Mouse (Mus musculus) embryonic facial prominence, embryonic 11.5 days (tissue): ENCODE data around the gene Syce2. TPM values are rescaled to one million over a fixed set of nuclear protein-coding genes. Genes with fewer than 3 reads are reported as not detected.

Source experiments
- ATAC-seq: fragments of 200-750 bp; cut with Nextera tagmentation; replicated peaks from 2 replicates; pipeline ENCODE4 v1.8.0; 2017; ENCODE audit warnings: low read depth; ENCODE audit not compliant: insufficient number of reproducible peaks, low FRiP score, low TSS enrichment
- DNase-seq: peaks from one replicate; pipeline ENCODE4 v3.0.0-alpha.2; 2015; ENCODE audit warnings: low spot score
- H3K27ac ChIP-seq: fragments of 300-500 bp; sonication (generic); replicated peaks from 2 replicates; pipeline ENCODE4 v1.5.1; 2014; ENCODE audit warnings: mild to moderate bottlenecking, low read depth, low read length, control low read depth
- H3K27me3 ChIP-seq: fragments of 300-500 bp; sonication (generic); 2 replicates; pipeline ENCODE4 v1.6.1; 2014; ENCODE audit warnings: mild to moderate bottlenecking, low read length, moderate library complexity, mixed read lengths; ENCODE audit not compliant: control insufficient read depth, insufficient read depth
- H3K36me3 ChIP-seq: fragments of 300-500 bp; sonication (generic); replicated peaks from 2 replicates; pipeline ENCODE4 v1.6.1; 2014; ENCODE audit warnings: low read depth, mild to moderate bottlenecking, low read length, moderate library complexity, mixed read lengths; ENCODE audit not compliant: control insufficient read depth, insufficient read depth
- H3K4me1 ChIP-seq: fragments of 300-500 bp; sonication (generic); 2 replicates; pipeline ENCODE4 v1.6.1; 2014; ENCODE audit warnings: low read length, mixed read lengths; ENCODE audit not compliant: control insufficient read depth, insufficient read depth
- H3K4me2 ChIP-seq: fragments of 300-500 bp; sonication (generic); 2 replicates; pipeline ENCODE4 v1.6.1; 2014; ENCODE audit warnings: low read depth, mild to moderate bottlenecking, control low read depth, low read length, moderate library complexity
- H3K4me3 ChIP-seq: fragments of 300-500 bp; sonication (generic); 2 replicates; pipeline ENCODE4 v1.5.1; 2014; ENCODE audit warnings: low read depth, low read length, control low read depth
- H3K9ac ChIP-seq: fragments of 300-500 bp; sonication (generic); replicated peaks from 2 replicates; pipeline ENCODE4 v1.6.1; 2014; ENCODE audit warnings: mild to moderate bottlenecking, control low read depth, low read length
- H3K9me3 ChIP-seq: fragments of 300-500 bp; sonication (generic); replicated peaks from 2 replicates; pipeline ENCODE4 v1.6.1; 2016; ENCODE audit warnings: mild to moderate bottlenecking, low read length, inconsistent platforms, mixed read lengths; ENCODE audit not compliant: control insufficient read depth
- WGBS: fragments of 180-500 bp; shearing (Covaris S2); extraction: QIAGEN DNeasy Blood & Tissue Kit; methylation state at CpG from one replicate; pipeline ENCODE4 v1.1.7; 2014; 5-methylcytosine and 5-hydroxymethylcytosine counted together
- polyA plus RNA-seq: library from polyadenylated mRNA; unstranded; fragments of >200 nt; fragmentation: Nextera tagmentation; extraction: Ambion mirVana; gene quantifications from 2 replicates; pipeline ENCODE4 v1.2.1, GENCODE M21; 2014

Gene Syce2
- polyA plus RNA-seq, 1 experiment from 2014 or later: 89.2 TPM

DNA sequence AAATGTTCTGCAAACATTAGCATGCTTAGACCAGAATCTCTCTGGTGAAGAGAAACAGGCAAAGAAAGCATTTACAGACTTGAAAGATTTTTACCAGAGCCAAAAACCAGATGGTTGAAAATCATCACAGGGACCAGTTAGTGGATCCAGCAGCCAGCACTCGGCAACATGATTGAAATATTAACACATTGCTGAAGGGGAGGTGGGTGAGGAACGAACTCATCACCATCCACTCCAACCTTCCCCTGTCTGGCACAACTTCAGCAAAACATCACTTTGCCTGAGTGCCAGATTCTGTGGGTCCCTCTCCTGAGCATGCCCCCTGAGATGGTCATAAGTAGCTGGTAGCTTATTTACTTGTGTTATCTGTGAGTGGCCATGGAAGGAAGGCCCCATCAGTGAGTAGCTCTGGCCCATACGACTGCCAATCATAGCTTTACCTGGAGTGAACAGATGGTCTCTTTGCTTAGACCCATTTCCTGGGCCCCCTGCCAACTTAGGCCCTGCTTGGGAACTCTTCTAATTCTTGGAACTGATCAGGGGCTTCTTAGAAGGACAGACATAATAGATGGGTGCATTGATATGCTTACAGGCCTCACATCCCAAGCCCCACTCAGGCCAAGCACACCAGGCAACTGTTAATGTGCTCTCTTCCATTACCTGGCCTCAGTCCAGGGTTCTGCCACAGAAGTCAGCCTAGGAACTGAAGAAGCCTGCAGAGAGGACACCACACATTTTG, 5.6 kb downstream of the Syce2 start:
- Histone ChIP-seq H3K4me1 (no peaks in the 10 kb centered on the region), H3K27me3 (no peaks in the 10 kb centered on the region), H3K4me2 (no peak overlapping the region), H3K9me3 (no peaks in the 10 kb centered on the region), H3K9ac (no peak overlapping the region), H3K27ac (no peak overlapping the region), H3K36me3 (no peaks in the 10 kb centered on the region), H3K4me3 (no peak overlapping the region)
- 88% methylated on average over 3 of the region's 3 CpGs for WGBS
- no peak for ATAC-seq
- DNase-seq: no peak

GRCm38 (mm10) chr8:84878915-84879314, 7.0 kb downstream of the Syce2 start:
- DNase-seq: no peak

DNA sequence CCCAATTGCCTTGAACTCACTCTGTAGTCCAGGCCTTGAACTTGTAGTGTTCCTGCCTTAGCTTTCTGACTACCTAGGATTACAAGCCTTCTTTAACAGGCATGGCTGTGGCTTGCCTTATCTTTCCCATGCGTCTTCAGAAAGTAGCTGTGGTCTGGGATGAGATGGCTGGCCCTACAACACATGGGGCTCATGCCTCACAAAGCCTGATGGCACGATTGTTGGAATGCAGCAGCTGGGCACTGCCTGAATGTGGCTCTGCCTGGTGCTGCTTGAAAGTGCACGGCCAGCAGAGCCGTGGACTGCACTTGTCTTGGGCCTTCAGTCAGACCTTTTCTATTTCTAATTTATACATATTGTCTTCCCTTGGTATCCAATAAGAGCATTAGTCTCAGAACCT, 12.8 kb downstream of the Syce2 start:
- H3K9me3 ChIP-seq: no peaks in the 10 kb centered on the region
- ATAC-seq (no peak), DNase-seq (no peak)
- H3K27me3 ChIP-seq: no peaks in the 10 kb centered on the region
- H3K4me1 ChIP-seq: no peaks in the 10 kb centered on the region
- H3K9ac ChIP-seq: no peak overlapping the region
- 87% methylated on average over 4 of the region's 4 CpGs for WGBS
- no peak overlapping the region for H3K4me2 ChIP-seq
- no peak overlapping the region for H3K27ac ChIP-seq
- no peak overlapping the region for H3K4me3 ChIP-seq
- no peaks in the 10 kb centered on the region; the same call in 1 of the 2 replicates for H3K36me3 ChIP-seq

More at GRCm38 (mm10) chr8:84878915-84879314, 7.0 kb downstream of the Syce2 start:
- Histone ChIP-seq H3K27me3 (no peaks in the 10 kb centered on the region), H3K4me3 (no peak overlapping the region), H3K9me3 (no peaks in the 10 kb centered on the region), H3K27ac (no peak overlapping the region), H3K36me3 (no peaks in the 10 kb centered on the region), H3K9ac (no peak overlapping the region), H3K4me2 (no peak overlapping the region), H3K4me1 (no peaks in the 10 kb centered on the region)
- ATAC-seq: no peak
- WGBS: 79% methylated on average over 1 of the region's 1 CpGs

DNA sequence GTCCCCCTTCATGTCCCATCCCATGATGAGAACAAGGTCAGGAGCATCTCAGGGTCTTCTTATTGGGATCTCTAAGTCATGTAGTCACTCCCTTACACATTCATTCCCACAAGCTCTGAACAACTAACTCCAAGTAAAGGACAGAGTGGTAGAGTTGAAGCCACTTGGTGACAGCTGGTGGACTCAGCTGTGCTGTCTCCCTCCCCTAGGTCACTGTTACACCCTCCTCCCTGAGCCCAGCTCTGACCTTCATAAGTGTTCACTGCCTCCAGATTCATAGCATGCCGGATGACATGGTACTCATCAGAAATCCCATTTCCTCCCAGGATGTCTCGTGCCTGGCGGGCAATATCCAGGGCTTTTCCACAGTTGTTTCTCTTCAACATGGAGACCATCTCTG, 16.4 kb downstream of the Syce2 start:
- WGBS: 96% methylated on average over 3 of the region's 3 CpGs
- Histone ChIP-seq H3K36me3 (no peaks in the 10 kb centered on the region; the same call in 1 of the 2 replicates), H3K27me3 (no peaks in the 10 kb centered on the region), H3K9me3 (no peaks in the 10 kb centered on the region), H3K27ac (no peak overlapping the region), H3K4me2 (no peak overlapping the region), H3K4me1 (no peaks in the 10 kb centered on the region), H3K9ac (no peak overlapping the region), H3K4me3 (no peak overlapping the region)
- no peak for ATAC-seq
- no peak for DNase-seq

DNA sequence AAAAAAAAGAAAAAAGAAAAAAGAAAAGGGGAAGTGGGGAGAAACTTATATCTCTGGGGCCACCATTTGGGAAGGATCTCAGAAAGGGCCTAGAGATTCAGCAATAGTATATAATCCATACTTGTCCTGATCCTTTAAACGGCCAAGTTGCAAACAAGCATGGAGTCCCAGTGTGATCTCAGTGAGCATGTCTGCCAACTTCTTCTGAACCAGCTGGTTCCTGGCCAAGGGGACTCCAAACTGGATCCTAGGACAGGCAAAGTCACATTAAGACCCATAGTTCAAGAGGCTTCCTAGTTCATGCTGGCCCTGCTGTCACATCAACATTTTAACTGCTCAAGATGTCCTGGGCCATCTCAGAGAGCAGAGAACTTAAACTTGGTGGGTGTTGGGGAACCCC, 17.2 kb downstream of the Syce2 start:
- Histone ChIP-seq H3K27me3 (no peaks in the 10 kb centered on the region), H3K4me3 (no peak overlapping the region), H3K27ac (no peak overlapping the region), H3K36me3 (no peaks in the 10 kb centered on the region; the same call in 1 of the 2 replicates), H3K9me3 (no peaks in the 10 kb centered on the region), H3K4me2 (no peak overlapping the region), H3K4me1 (no peaks in the 10 kb centered on the region), H3K9ac (no peak overlapping the region)
- DNase-seq (no peak), ATAC-seq (no peak)
- 96% methylated on average over 1 of the region's 1 CpGs for WGBS

GRCm38 (mm10) chr8:84892993-84893708, 21.2 kb downstream of the Syce2 start:
- no peak for DNase-seq
- WGBS: 11% methylated on average over 31 of the region's 31 CpGs
- peak; percentile 52 for ATAC-seq
- Histone ChIP-seq H3K4me2 (peak overlapping the region; percentile 75), H3K27ac (no peak overlapping the region; the same call in 1 of the 2 replicates), H3K27me3 (no peaks in the 10 kb centered on the region), H3K4me1 (no peaks in the 10 kb centered on the region), H3K9ac (peak overlapping the region; percentile 72), H3K4me3 (peak overlapping the region; percentile 69), H3K36me3 (no peaks in the 10 kb centered on the region; the same call in 1 of the 2 replicates), H3K9me3 (no peaks in the 10 kb centered on the region)

GRCm38 (mm10) chr8:84893709-84894134, 21.8 kb downstream of the Syce2 start, which contains the start of gene Gcdh:
Gene Gcdh, minus strand, starts transcription at chr8:84893921.
- WGBS: 0% methylated on average over 11 of the region's 11 CpGs

DNA sequence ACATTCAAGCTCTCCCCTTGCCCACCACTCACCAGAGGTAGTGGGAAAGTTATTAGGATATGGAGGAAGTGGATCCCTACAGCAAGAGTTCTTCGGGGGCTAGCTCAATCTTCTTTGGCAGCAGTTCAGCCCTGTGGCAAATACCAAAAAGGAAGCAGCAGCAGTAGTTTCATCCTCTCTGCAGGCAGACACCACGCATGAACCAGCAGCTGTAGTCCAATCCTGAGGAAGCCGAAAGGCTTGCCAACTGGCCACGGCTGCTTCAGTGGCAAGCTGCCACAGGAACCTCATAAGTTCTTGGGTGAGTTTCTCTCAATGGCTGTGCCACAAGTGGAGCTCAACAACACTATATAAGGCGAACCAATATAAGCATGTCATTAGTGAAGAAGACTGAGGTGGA, 24.1 kb downstream of the Syce2 start:
- H3K9me3 ChIP-seq: no peaks in the 10 kb centered on the region
- H3K4me2 ChIP-seq: no peak overlapping the region
- whole genome bisulfite sequencing: 83% methylated on average over 5 of the region's 5 CpGs
- H3K36me3 ChIP-seq: no peaks in the 10 kb centered on the region
- H3K4me1 ChIP-seq: no peaks in the 10 kb centered on the region
- H3K9ac ChIP-seq: no peak overlapping the region
- DNase-seq (no peak), ATAC-seq (no peak)
- no peaks in the 10 kb centered on the region for H3K27me3 ChIP-seq
- no peak overlapping the region for H3K4me3 ChIP-seq
- H3K27ac ChIP-seq: no peak overlapping the region

More at GRCm38 (mm10) chr8:84893709-84894134, 21.8 kb downstream of the Syce2 start, which contains the start of gene Gcdh:
- peak within 1 kb of the TSS; percentile 75 for H3K4me2 ChIP-seq
- H3K9ac ChIP-seq: peak within 1 kb of the TSS; percentile 72
- no peaks in the 10 kb centered on the region for H3K36me3 ChIP-seq
- no peak within 1 kb of the TSS; the same call in 1 of the 2 replicates for H3K27ac ChIP-seq
- peak; percentile 96 for ATAC-seq
- no peaks in the 10 kb centered on the region for H3K27me3 ChIP-seq
- DNase-seq: peak; percentile 97
- H3K4me1 ChIP-seq: no peaks in the 10 kb centered on the region
- peak within 1 kb of the TSS; percentile 69 for H3K4me3 ChIP-seq
- H3K9me3 ChIP-seq: no peaks in the 10 kb centered on the region
